Mouse (Mus musculus) midbrain, embryonic 12.5 days (tissue): Measurements from ENCODE around the gene Clba1. TPM values are rescaled to one million over a fixed set of nuclear protein-coding genes. Genes with fewer than 3 reads are reported as not detected.

Source experiments
- ATAC-seq: fragments of 200-750 bp; cut with Nextera tagmentation; 2 replicates; pipeline ENCODE4 v1.8.0; 2017; ENCODE audit warnings: low read depth, moderate TSS enrichment, moderate library complexity; ENCODE audit not compliant: low FRiP score
- H3K27ac ChIP-seq: fragments of 300-500 bp; sonication (generic); replicated peaks from 2 replicates; pipeline ENCODE4 v1.5.1; 2016; ENCODE audit warnings: mild to moderate bottlenecking
- H3K27me3 ChIP-seq: fragments of 300-500 bp; sonication (generic); 2 replicates; pipeline ENCODE4 v1.6.1; 2016; ENCODE audit warnings: mild to moderate bottlenecking
- H3K36me3 ChIP-seq: fragments of 300-500 bp; sonication (generic); 2 replicates; pipeline ENCODE4 v1.6.1; 2016
- H3K4me1 ChIP-seq: fragments of 300-500 bp; sonication (generic); 2 replicates; pipeline ENCODE4 v1.6.1; 2016
- H3K4me2 ChIP-seq: fragments of 300-500 bp; sonication (generic); replicated peaks from 2 replicates; pipeline ENCODE4 v1.6.1; 2016; ENCODE audit warnings: mild to moderate bottlenecking, moderate library complexity
- H3K4me3 ChIP-seq: fragments of 300-500 bp; sonication (generic); 2 replicates; pipeline ENCODE4 v1.5.1; 2016; ENCODE audit warnings: mild to moderate bottlenecking
- H3K9ac ChIP-seq: fragments of 300-500 bp; sonication (generic); replicated peaks from 2 replicates; pipeline ENCODE4 v1.6.1; 2016; ENCODE audit warnings: mild to moderate bottlenecking, moderate library complexity
- H3K9me3 ChIP-seq: fragments of 300-500 bp; sonication (generic); 2 replicates; pipeline ENCODE4 v1.6.1; 2016; ENCODE audit warnings: mild to moderate bottlenecking
- WGBS: fragments of 180-500 bp; shearing (Covaris S2); methylation state at CpG from one replicate; pipeline ENCODE4 v1.1.7; 2016; 5-methylcytosine and 5-hydroxymethylcytosine counted together
- polyA plus RNA-seq: library from polyadenylated mRNA; unstranded; fragments of >200 nt; fragmentation: Nextera tagmentation; extraction: Ambion mirVana; gene quantifications from 2 replicates; pipeline ENCODE4 v1.2.1, GENCODE M21; 2016

Clba1 gene
- polyA plus RNA-seq, 1 experiment from 2014 or later: 16.7 TPM

GRCm38 (mm10) chr12:112821974-112822373 lies 13.2 kb downstream of the Clba1 start:
- Histone ChIP-seq H3K4me1 (peaks cover 31% of the 10 kb centered on the region), H3K4me2 (no peak overlapping the region), H3K27ac (no peak overlapping the region), H3K9me3 (no peaks in the 10 kb centered on the region), H3K9ac (no peak overlapping the region), H3K4me3 (no peak overlapping the region), H3K27me3 (no peaks in the 10 kb centered on the region), H3K36me3 (peaks cover 80% of the 10 kb centered on the region)
- 85% methylated on average over 4 of the region's 4 CpGs for WGBS
- ATAC-seq: no peak

GRCm38 (mm10) chr12:112822676-112823075 lies 13.9 kb downstream of the Clba1 start:
- Histone ChIP-seq H3K4me1 (peaks cover 38% of the 10 kb centered on the region), H3K4me2 (no peak overlapping the region), H3K9me3 (no peaks in the 10 kb centered on the region), H3K9ac (no peak overlapping the region), H3K27ac (no peak overlapping the region), H3K4me3 (no peak overlapping the region), H3K36me3 (peaks cover 80% of the 10 kb centered on the region), H3K27me3 (no peaks in the 10 kb centered on the region)
- 85% methylated on average over 2 of the region's 2 CpGs for WGBS
- ATAC-seq: no peak

- no peak for ATAC-seq
- Histone ChIP-seq H3K9ac (no peak overlapping the region), H3K9me3 (no peaks in the 10 kb centered on the region), H3K36me3 (peaks cover 79% of the 10 kb centered on the region), H3K4me3 (no peak overlapping the region), H3K27me3 (no peaks in the 10 kb centered on the region), H3K27ac (no peak overlapping the region), H3K4me2 (no peak overlapping the region), H3K4me1 (peaks cover 44% of the 10 kb centered on the region)
- WGBS: 84% methylated on average over 4 of the region's 4 CpGs
Measured at GRCm38 (mm10) chr12:112823221-112823620, 14.5 kb downstream of the Clba1 start.

GRCm38 (mm10) chr12:112825901-112826300 lies 17.2 kb downstream of the Clba1 start:
- peaks cover 52% of the 10 kb centered on the region for H3K4me1 ChIP-seq
- no peak for ATAC-seq
- H3K27me3 ChIP-seq: no peaks in the 10 kb centered on the region
- H3K9ac ChIP-seq: peak overlapping the region; percentile 99; the same call in 1 of the 2 replicates
- no peak overlapping the region for H3K27ac ChIP-seq
- H3K4me3 ChIP-seq: no peak overlapping the region
- no peaks in the 10 kb centered on the region for H3K9me3 ChIP-seq
- 93% methylated on average over 5 of the region's 5 CpGs for WGBS
- peak overlapping the region; percentile 69; the same call in 1 of the 2 replicates for H3K4me2 ChIP-seq
- peaks cover 53% of the 10 kb centered on the region for H3K36me3 ChIP-seq

- WGBS: under 1% methylated on average over 43 of the region's 51 CpGs
- Histone ChIP-seq H3K27me3 (no peaks in the 10 kb centered on the region), H3K27ac (peak overlapping the region; percentile 93), H3K4me1 (peaks cover 48% of the 10 kb centered on the region), H3K4me3 (peak overlapping the region; percentile 99), H3K9me3 (no peaks in the 10 kb centered on the region), H3K36me3 (peaks cover 51% of the 10 kb centered on the region), H3K4me2 (peak overlapping the region; percentile 69), H3K9ac (peak overlapping the region; percentile 99)
- ATAC-seq: peak; percentile 81
Measured at GRCm38 (mm10) chr12:112828501-112829243, 19.9 kb downstream of the Clba1 start.

- ATAC-seq: peak; percentile 97
- Histone ChIP-seq H3K27me3 (no peaks in the 10 kb centered on the region), H3K36me3 (peaks cover 44% of the 10 kb centered on the region), H3K4me3 (peak within 1 kb of the TSS; percentile 99), H3K4me2 (peak within 1 kb of the TSS; percentile 69), H3K4me1 (peaks cover 44% of the 10 kb centered on the region), H3K9me3 (no peaks in the 10 kb centered on the region), H3K27ac (peak within 1 kb of the TSS; percentile 93), H3K9ac (peak within 1 kb of the TSS; percentile 99)
- WGBS: under 1% methylated on average over 68 of the region's 72 CpGs
Measured at GRCm38 (mm10) chr12:112829244-112829864, 20.6 kb downstream of the Clba1 start, which contains the start of gene Cdca4. Gene Cdca4, minus strand, starts transcription at chr12:112829423.

GRCm38 (mm10) chr12:112830141-112830540 lies 21.4 kb downstream of the Clba1 start:
- Histone ChIP-seq H3K27me3 (no peaks in the 10 kb centered on the region), H3K27ac (peak overlapping the region; percentile 93), H3K4me1 (peaks cover 41% of the 10 kb centered on the region), H3K9ac (peak overlapping the region; percentile 74), H3K4me3 (peak overlapping the region; percentile 99), H3K4me2 (peak overlapping the region; percentile 59), H3K9me3 (no peaks in the 10 kb centered on the region), H3K36me3 (peaks cover 41% of the 10 kb centered on the region)
- WGBS: 30% methylated on average over 2 of the region's 2 CpGs
- no peak for ATAC-seq

GRCm38 (mm10) chr12:112830570-112830969 lies 21.8 kb downstream of the Clba1 start:
- Histone ChIP-seq H3K4me3 (peak overlapping the region; percentile 99), H3K4me2 (peak overlapping the region; percentile 59), H3K27me3 (no peaks in the 10 kb centered on the region), H3K27ac (no peak overlapping the region), H3K4me1 (peaks cover 38% of the 10 kb centered on the region), H3K9ac (peak overlapping the region; percentile 74), H3K9me3 (no peaks in the 10 kb centered on the region), H3K36me3 (peaks cover 37% of the 10 kb centered on the region)
- no peak for ATAC-seq
- WGBS: 90% methylated on average over 3 of the region's 3 CpGs

GRCm38 (mm10) chr12:112832411-112832810 lies 23.7 kb downstream of the Clba1 start:
- Histone ChIP-seq H3K9me3 (no peaks in the 10 kb centered on the region), H3K36me3 (peaks cover 21% of the 10 kb centered on the region), H3K4me3 (no peak overlapping the region), H3K4me2 (no peak overlapping the region), H3K9ac (no peak overlapping the region), H3K4me1 (peaks cover 19% of the 10 kb centered on the region), H3K27ac (no peak overlapping the region), H3K27me3 (no peaks in the 10 kb centered on the region)
- ATAC-seq: no peak
- 94% methylated on average over 5 of the region's 5 CpGs for whole genome bisulfite sequencing

- no peak for ATAC-seq
- 90% methylated on average over 6 of the region's 6 CpGs for WGBS
Measured at GRCm38 (mm10) chr12:112833527-112833926, 24.8 kb downstream of the Clba1 start.

GRCm38 (mm10) chr12:112835046-112835445 lies 26.3 kb downstream of the Clba1 start:
- Histone ChIP-seq H3K27me3 (no peaks in the 10 kb centered on the region), H3K27ac (no peak overlapping the region), H3K9me3 (no peaks in the 10 kb centered on the region), H3K4me2 (no peak overlapping the region), H3K4me3 (no peak overlapping the region), H3K9ac (no peak overlapping the region), H3K36me3 (peaks cover 16% of the 10 kb centered on the region), H3K4me1 (peaks cover 10% of the 10 kb centered on the region)
- no peak for ATAC-seq
- WGBS: 76% methylated on average over 2 of the region's 2 CpGs

More at GRCm38 (mm10) chr12:112833527-112833926, 24.8 kb downstream of the Clba1 start:
- Histone ChIP-seq H3K9me3 (no peaks in the 10 kb centered on the region), H3K4me1 (peaks cover 10% of the 10 kb centered on the region), H3K27me3 (no peaks in the 10 kb centered on the region), H3K4me3 (no peak overlapping the region), H3K4me2 (no peak overlapping the region), H3K9ac (no peak overlapping the region), H3K27ac (no peak overlapping the region), H3K36me3 (peaks cover 16% of the 10 kb centered on the region)
